In genomic region chr16:43709432-43710133, GRCm38 (mm10) we compare ENCODE assay signal across 8 mouse cellular contexts. TPM values are rescaled to one million over a fixed set of nuclear protein-coding genes. Genes with fewer than 3 reads are reported as not detected.
DNase-seq lines count a peak whose midpoint lies in the region; ATAC-seq and TF ChIP-seq lines count a peak whose summit lies in the region.

No protein-coding gene starts in this region.

- no peaks in the 10 kb centered on the region for H3K27me3 ChIP-seq in lung, embryonic 14.5 days (ENCODE audit: insufficient read depth, low read length)
- no peaks in the 10 kb centered on the region for H3K27me3 ChIP-seq in forebrain, embryonic 14.5 days (replicated peaks; ENCODE audit: control insufficient read depth, insufficient read depth, low read length)
- no peaks in the 10 kb centered on the region for H3K27me3 ChIP-seq in lung, postnatal 0 days (replicated peaks; ENCODE audit: insufficient read depth, low read length)
- H3K27me3 ChIP-seq in stomach, postnatal 0 days (ENCODE audit: control insufficient read depth, insufficient read depth, low read length) = no peaks in the 10 kb centered on the region

- peak overlapping the region; percentile 55 for H3K4me2 ChIP-seq in lung, embryonic 14.5 days
- H3K4me2 ChIP-seq in forebrain, embryonic 14.5 days (ENCODE audit: low read length) = no peak overlapping the region
- peak overlapping the region; percentile 32 for H3K4me2 ChIP-seq in lung, postnatal 0 days (replicated peaks; ENCODE audit: low read depth, low read length)
- H3K4me2 ChIP-seq in stomach, postnatal 0 days (replicated peaks; ENCODE audit: low read depth) = 0 out of 2 replicates have a peak overlapping the region, but pooled peaks have one; percentile 5

- peak; percentile 30 for DNase-seq in lung, embryonic 14.5 days
- no peak for DNase-seq in lung, postnatal 10 days
- peak; percentile 54 for DNase-seq in forebrain, embryonic 14.5 days (ENCODE audit: low spot score)
- no peak for DNase-seq in lung, postnatal 0 days (ENCODE audit: low spot score)
- no peak for DNase-seq in stomach, postnatal 0 days (ENCODE audit: low spot score)
- DNase-seq in frontal cortex, postnatal 36 days (ENCODE audit: low spot score in 2 of 2) = no peak
- no peak for DNase-seq in right cerebral cortex, postnatal 14 days
- no peak for DNase-seq in left cerebral cortex, postnatal 10 days (ENCODE audit: extremely low spot score in 1 of 2, low spot score in 2 of 2)

- 21% methylated on average over 9 of the region's 9 CpGs for WGBS in lung, embryonic 14.5 days
- 58% methylated on average over 9 of the region's 9 CpGs for WGBS in forebrain, embryonic 14.5 days
- WGBS in lung, postnatal 0 days = 30% methylated on average over 9 of the region's 9 CpGs
- WGBS in stomach, postnatal 0 days = 45% methylated on average over 9 of the region's 9 CpGs

- no peaks in the 10 kb centered on the region for H3K4me1 ChIP-seq in lung, embryonic 14.5 days (ENCODE audit: insufficient read depth)
- no peaks in the 10 kb centered on the region for H3K4me1 ChIP-seq in forebrain, embryonic 14.5 days (ENCODE audit: control insufficient read depth, insufficient read depth, low read length)
- no peaks in the 10 kb centered on the region for H3K4me1 ChIP-seq in lung, postnatal 0 days (ENCODE audit: insufficient read depth, low read depth, low read length)
- no peaks in the 10 kb centered on the region for H3K4me1 ChIP-seq in stomach, postnatal 0 days (replicated peaks; ENCODE audit: control insufficient read depth, insufficient read depth)

- no peaks in the 10 kb centered on the region for H3K36me3 ChIP-seq in lung, embryonic 14.5 days (ENCODE audit: insufficient read depth)
- no peaks in the 10 kb centered on the region for H3K36me3 ChIP-seq in forebrain, embryonic 14.5 days (ENCODE audit: control insufficient read depth, insufficient read depth, low read length)
- H3K36me3 ChIP-seq in lung, postnatal 0 days (ENCODE audit: insufficient read depth, low read length) = no peaks in the 10 kb centered on the region
- no peaks in the 10 kb centered on the region for H3K36me3 ChIP-seq in stomach, postnatal 0 days (ENCODE audit: control insufficient read depth, insufficient read depth, low read length)

- H3K4me3 ChIP-seq in lung, embryonic 14.5 days (ENCODE audit: low read depth, low read length) = peak overlapping the region; percentile 12; the same call in 1 of the 2 replicates
- no peak overlapping the region for H3K4me3 ChIP-seq in forebrain, embryonic 14.5 days (ENCODE audit: low read depth, low read length)
- H3K4me3 ChIP-seq in lung, postnatal 0 days (ENCODE audit: low read depth, low read length) = peak overlapping the region; percentile 15; the same call in 1 of the 2 replicates
- no peak overlapping the region for H3K4me3 ChIP-seq in stomach, postnatal 0 days (ENCODE audit: low read depth, low read length)

- no peak overlapping the region for H3K27ac ChIP-seq in lung, embryonic 14.5 days (ENCODE audit: low read depth)
- no peak overlapping the region for H3K27ac ChIP-seq in forebrain, embryonic 14.5 days (ENCODE audit: low read depth, low read length)
- H3K27ac ChIP-seq in lung, postnatal 0 days (ENCODE audit: low read length) = no peak overlapping the region
- H3K27ac ChIP-seq in stomach, postnatal 0 days (replicated peaks) = no peak overlapping the region

- intact Hi-C loops in left cerebral cortex, postnatal 10 days (cut with DNase I) = no loop called here

- no peak for TF ChIP-seq CTCF in lung, embryonic 14.5 days (IDR thresholded peaks at IDR 0.05; ENCODE audit: low read depth)
- no peak for TF ChIP-seq CTCF in lung, postnatal 0 days (IDR thresholded peaks at IDR 0.05)
- no peak for TF ChIP-seq CTCF in stomach, postnatal 0 days (IDR thresholded peaks at IDR 0.05; ENCODE audit: low read depth)

- no peak for ATAC-seq in lung, embryonic 14.5 days (ENCODE audit: insufficient read depth)
- peak; percentile 58; the same call in 1 of the 2 replicates for ATAC-seq in forebrain, embryonic 14.5 days
- ATAC-seq in lung, postnatal 0 days = no peak
- ATAC-seq in stomach, postnatal 0 days (ENCODE audit: low FRiP score, low TSS enrichment) = no peak

- no peak overlapping the region for H3K9ac ChIP-seq in lung, embryonic 14.5 days
- no peak overlapping the region for H3K9ac ChIP-seq in forebrain, embryonic 14.5 days (ENCODE audit: low read length)
- no peak overlapping the region for H3K9ac ChIP-seq in lung, postnatal 0 days (replicated peaks; ENCODE audit: low read depth)
- H3K9ac ChIP-seq in stomach, postnatal 0 days (ENCODE audit: low read length) = no peak overlapping the region

- no peak for TF ChIP-seq EP300 in lung, postnatal 0 days (IDR thresholded peaks at IDR 0.05)
- no peak for TF ChIP-seq EP300 in stomach, postnatal 0 days (optimal IDR thresholded peaks at IDR 0.05)

- no peaks in the 10 kb centered on the region for H3K9me3 ChIP-seq in lung, embryonic 14.5 days (ENCODE audit: low read depth, low read length)
- no peaks in the 10 kb centered on the region for H3K9me3 ChIP-seq in forebrain, embryonic 14.5 days (replicated peaks; ENCODE audit: control insufficient read depth, low read length)
- H3K9me3 ChIP-seq in lung, postnatal 0 days (ENCODE audit: low read length) = no peaks in the 10 kb centered on the region
- H3K9me3 ChIP-seq in stomach, postnatal 0 days (ENCODE audit: control insufficient read depth, low read length) = no peaks in the 10 kb centered on the region

RNA-seq across cellular contexts. Expression of gene Drd3, which starts 44.2 kb away (rescaled TPM):
- polyA plus RNA-seq in lung, embryonic 14.5 days (2014; fragmentation: Nextera tagmentation; extraction: Ambion mirVana) = not detected in 2 replicates
- polyA plus RNA-seq in forebrain, embryonic 14.5 days (2014; fragmentation: Nextera tagmentation; extraction: Ambion mirVana) = 0.12 and 0.13 TPM in 2 replicates
- polyA plus RNA-seq in lung, postnatal 0 days (2015; fragmentation: Nextera tagmentation; extraction: Ambion mirVana) = not detected in 2 replicates
- 0.24 and 0.27 TPM in 2 replicates for polyA plus RNA-seq in stomach, postnatal 0 days (2015; fragmentation: Nextera tagmentation; extraction: Ambion mirVana)
- under 1 TPM; 0.67 to 0.75 TPM for total RNA-seq in left cerebral cortex, postnatal 10 days (2021)

RNA-seq across cellular contexts. Expression of gene Tigit, which starts 45.6 kb away (rescaled TPM):
- not detected in 2 replicates for polyA plus RNA-seq in lung, embryonic 14.5 days (2014; fragmentation: Nextera tagmentation; extraction: Ambion mirVana)
- not detected in 2 replicates for polyA plus RNA-seq in forebrain, embryonic 14.5 days (2014; fragmentation: Nextera tagmentation; extraction: Ambion mirVana)
- not detected in 2 replicates for polyA plus RNA-seq in lung, postnatal 0 days (2015; fragmentation: Nextera tagmentation; extraction: Ambion mirVana)
- polyA plus RNA-seq in stomach, postnatal 0 days (2015; fragmentation: Nextera tagmentation; extraction: Ambion mirVana) = not detected in 2 replicates
- total RNA-seq in left cerebral cortex, postnatal 10 days (2021) = not detected

Comparison
In these comparisons a context has a peak if more than half of its experiments do, and no peak if none do; other contexts are left out.
1. DNase-seq: peak in lung, embryonic 14.5 days (single experiment) and forebrain, embryonic 14.5 days (single experiment); none in lung, postnatal 10 days (single experiment), lung, postnatal 0 days (single experiment), stomach, postnatal 0 days (single experiment), frontal cortex, postnatal 36 days (0 of 2), right cerebral cortex, postnatal 14 days (single experiment) and left cerebral cortex, postnatal 10 days (0 of 2).
2. H3K4me3 ChIP-seq: peak in lung, embryonic 14.5 days (single experiment) and lung, postnatal 0 days (single experiment); none in forebrain, embryonic 14.5 days (single experiment) and stomach, postnatal 0 days (single experiment).